Mouse (Mus musculus) heart, adult 2 months (tissue): ENCODE data around the gene Stx7. TPM values are rescaled to one million over a fixed set of nuclear protein-coding genes. Genes with fewer than 3 reads are reported as not detected.

ENCODE experiments used
- DNase-seq, 2 experiments: peaks; one replicate each; pipeline ENCODE4 v3.0.0; 2021
- H3K27ac ChIP-seq: fragments of 200-600 bp; 2 replicates; pipeline ENCODE4 v1.8.1; 2022
- H3K27me3 ChIP-seq: fragments of 200-500 bp; 2 replicates; pipeline ENCODE4 v1.6.1; 2012; ENCODE audit warnings: mild to moderate bottlenecking, low read length, inconsistent platforms, mixed read lengths; ENCODE audit not compliant: control insufficient read depth, insufficient read depth
- H3K36me3 ChIP-seq: fragments of 200-500 bp; 2 replicates; pipeline ENCODE4 v1.6.1; 2012; ENCODE audit warnings: low read length, inconsistent platforms; ENCODE audit not compliant: control insufficient read depth, insufficient read depth
- H3K4me1 ChIP-seq: fragments of 200-500 bp; 2 replicates; pipeline ENCODE4 v1.6.1; 2011; ENCODE audit warnings: low read length; ENCODE audit not compliant: control insufficient read depth, insufficient read depth
- H3K4me3 ChIP-seq: fragments of 200-600 bp; 2 replicates; pipeline ENCODE4 v1.8.1; 2022
- H3K79me2 ChIP-seq: fragments of 200-500 bp; replicated peaks from 2 replicates; pipeline ENCODE4 v1.6.1; 2012; ENCODE audit warnings: mild to moderate bottlenecking, inconsistent platforms, low read length, moderate library complexity, mixed read lengths; ENCODE audit not compliant: control insufficient read depth, insufficient read depth
- H3K9ac ChIP-seq: fragments of 200-500 bp; 2 replicates; pipeline ENCODE4 v1.6.1; 2012; ENCODE audit warnings: low read depth, mild to moderate bottlenecking, control low read depth, inconsistent platforms, low read length, mixed read lengths
- CTCF ChIP-seq: fragments of 200-600 bp; IDR thresholded peaks from 2 replicates; pipeline ENCODE4 v1.8.1; 2022; ENCODE audit warnings: antibody characterized with exemption, mild to moderate bottlenecking, moderate library complexity
- EP300 ChIP-seq: fragments of 200-500 bp; IDR thresholded peaks from 2 replicates; pipeline ENCODE4 v1.6.1; 2011; ENCODE audit warnings: low read depth, low read length, control low read depth; ENCODE audit not compliant: insufficient read depth
- POLR2A ChIP-seq: fragments of 200-500 bp; IDR thresholded peaks from 2 replicates; pipeline ENCODE4 v1.6.1; 2011; ENCODE audit warnings: mild to moderate bottlenecking, low read depth, low read length, control low read depth; ENCODE audit not compliant: insufficient read depth
- WGBS: fragments of 180-500 bp; shearing (Covaris S2); methylation state at CpG from one replicate; pipeline ENCODE4 v1.1.7; 2018; 5-methylcytosine and 5-hydroxymethylcytosine counted together
- intact Hi-C: fragments of 180-260 bp; cut with DNase I; formaldehyde crosslinking; loops from one replicate; pipeline ENCODE4 v1.15.1; 2025
- polyA plus RNA-seq: library from polyadenylated mRNA; depleted of rRNA; stranded (reverse); fragments of >200 nt; gene quantifications from 2 replicates; pipeline ENCODE4 v1.2.3, GENCODE M21; 2012; rRNA removed
- total RNA-seq, 2 experiments: library from RNA; stranded (reverse); gene quantifications; 2 replicates each; pipeline ENCODE4 v1.2.3; 2021

The Stx7 gene
- total and polyA plus RNA-seq, 3 experiments = 40.9 to 56.5 (median 45.9) TPM

GRCm38 (mm10) chr10:24228318-24229183 lies 79.4 kb downstream of the Stx7 start:
- Histone ChIP-seq H3K4me1 (no peaks in the 10 kb centered on the region), H3K27ac (no peak overlapping the region), H3K79me2 (no peaks in the 10 kb centered on the region), H3K4me3 (no peak overlapping the region), H3K27me3 (peaks cover 3% of the 10 kb centered on the region), H3K36me3 (no peaks in the 10 kb centered on the region), H3K9ac (no peak overlapping the region)
- 65% methylated on average over 12 of the region's 12 CpGs for WGBS
- TF ChIP-seq POLR2A (no peak), CTCF (no peak), EP300 (no peak)
- intact Hi-C loops = no loop called here
- DNase-seq = no peak

DNA sequence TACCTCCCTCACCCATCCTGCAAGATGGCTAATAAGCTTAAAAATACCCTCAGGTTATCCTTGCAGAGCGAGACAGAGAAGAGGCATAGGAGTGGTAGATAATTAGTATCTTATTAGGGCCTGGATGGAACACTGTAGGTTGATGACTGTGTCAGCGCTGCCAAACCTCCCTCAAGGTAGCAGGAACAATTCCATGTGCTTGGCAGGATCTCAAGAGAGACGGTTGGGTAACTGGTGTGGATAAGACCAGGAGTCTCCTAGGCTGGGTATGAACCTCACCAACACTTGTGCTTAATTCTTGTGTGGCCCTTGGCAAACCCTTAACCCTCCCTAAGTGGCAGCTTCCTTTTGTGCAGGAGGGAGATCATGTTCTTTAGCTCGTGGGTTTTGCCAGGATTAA lies 83.2 kb downstream of the Stx7 start:
- Histone ChIP-seq H3K9ac (no peak overlapping the region), H3K27ac (no peak overlapping the region), H3K79me2 (no peaks in the 10 kb centered on the region), H3K4me1 (no peaks in the 10 kb centered on the region), H3K36me3 (no peaks in the 10 kb centered on the region), H3K4me3 (no peak overlapping the region), H3K27me3 (no peaks in the 10 kb centered on the region)
- WGBS = 62% methylated on average over 4 of the region's 4 CpGs
- DNase-seq = no peak
- intact Hi-C loops = no loop called here
- TF ChIP-seq POLR2A (no peak), EP300 (no peak), CTCF (no peak)

DNA sequence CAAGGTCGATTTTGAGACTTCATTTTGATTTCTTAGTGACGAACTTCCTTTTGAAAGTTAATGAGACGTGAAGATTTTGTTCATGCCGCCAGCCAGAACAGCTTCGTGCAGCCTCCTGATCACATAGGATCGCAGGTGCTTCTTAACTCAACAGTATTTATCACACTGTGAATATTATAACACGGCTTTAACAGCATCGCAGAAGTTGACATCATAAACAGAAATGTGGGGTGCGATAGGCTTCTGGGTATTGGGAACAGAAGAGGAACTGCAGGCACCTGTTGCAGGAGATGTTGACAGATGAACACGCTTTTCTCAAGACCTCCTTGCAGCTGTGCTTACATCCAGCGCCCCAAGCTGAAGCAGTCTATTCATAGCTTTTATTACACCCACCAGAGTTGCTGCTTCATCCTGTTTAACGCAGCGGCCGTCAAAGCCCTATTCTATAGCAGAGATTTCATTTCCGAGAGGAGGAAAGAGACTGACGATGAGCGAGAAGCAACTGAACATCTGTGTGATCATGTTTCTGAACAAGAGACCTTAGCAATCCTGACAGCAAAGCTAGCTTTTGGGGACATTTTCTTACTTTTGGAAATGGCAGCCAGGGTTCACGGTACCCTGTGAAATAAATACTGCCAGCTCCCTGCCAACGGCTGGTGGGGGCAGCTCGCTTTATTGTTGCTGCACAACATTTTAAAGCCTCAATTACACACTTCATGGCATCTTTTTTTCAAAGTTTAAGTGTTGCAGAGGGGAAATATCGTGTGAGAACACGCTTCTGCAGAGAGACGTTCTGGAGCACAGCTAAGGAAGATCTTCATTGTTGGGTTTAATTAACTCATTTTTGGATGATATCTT lies 86.6 kb downstream of the Stx7 start:
- Histone ChIP-seq H3K79me2 (no peaks in the 10 kb centered on the region), H3K9ac (no peak overlapping the region), H3K36me3 (no peaks in the 10 kb centered on the region), H3K4me3 (no peak overlapping the region), H3K4me1 (no peaks in the 10 kb centered on the region), H3K27ac (no peak overlapping the region), H3K27me3 (no peaks in the 10 kb centered on the region)
- WGBS = 72% methylated on average over 23 of the region's 23 CpGs
- intact Hi-C loops = no loop called here
- no peak for DNase-seq
- TF ChIP-seq POLR2A = no peak
- TF ChIP-seq CTCF = no peak
- no peak for TF ChIP-seq EP300

Other genes starting within 250 kb of the Stx7 start
- gene Taar1, start 228.9 kb upstream of the Stx7 start, total RNA-seq = not detected
- not detected in 2 replicates for gene Taar1, start 228.9 kb upstream of the Stx7 start, polyA plus RNA-seq
- not detected for gene Taar2, start 210.7 kb upstream of the Stx7 start, total RNA-seq
- not detected in 2 replicates for gene Taar2, start 210.7 kb upstream of the Stx7 start, polyA plus RNA-seq
- gene Taar3, start 199.7 kb upstream of the Stx7 start, total RNA-seq = not detected
- not detected in 2 replicates for gene Taar3, start 199.7 kb upstream of the Stx7 start, polyA plus RNA-seq
- not detected for gene Taar4, start 188.8 kb upstream of the Stx7 start, total RNA-seq
- gene Taar4, start 188.8 kb upstream of the Stx7 start, polyA plus RNA-seq = not detected in 2 replicates
- gene Taar5, start 178.6 kb upstream of the Stx7 start, total RNA-seq = not detected
- gene Taar5, start 178.6 kb upstream of the Stx7 start, polyA plus RNA-seq = not detected in 2 replicates
- gene Taar6, start 163.7 kb upstream of the Stx7 start, total RNA-seq = not detected
- gene Taar6, start 163.7 kb upstream of the Stx7 start, polyA plus RNA-seq = not detected in 2 replicates
- gene Taar7a, start 155.8 kb upstream of the Stx7 start, total RNA-seq = not detected
- gene Taar7a, start 155.8 kb upstream of the Stx7 start, polyA plus RNA-seq = not detected in 2 replicates
- gene Taar7b, start 149.4 kb upstream of the Stx7 start, total RNA-seq = not detected
- gene Taar7b, start 149.4 kb upstream of the Stx7 start, polyA plus RNA-seq = not detected in 2 replicates
- gene Taar7d, start 122.1 kb upstream of the Stx7 start, total RNA-seq = not detected
- not detected in 2 replicates for gene Taar7d, start 122.1 kb upstream of the Stx7 start, polyA plus RNA-seq
- gene Taar7e, start 111.7 kb upstream of the Stx7 start, total RNA-seq = not detected
- gene Taar7e, start 111.7 kb upstream of the Stx7 start, polyA plus RNA-seq = not detected in 2 replicates
- not detected for gene Taar7f, start 99.8 kb upstream of the Stx7 start, total RNA-seq
- not detected in 2 replicates for gene Taar7f, start 99.8 kb upstream of the Stx7 start, polyA plus RNA-seq
- gene Taar8a, start 72.8 kb upstream of the Stx7 start, total RNA-seq = not detected
- not detected in 2 replicates for gene Taar8a, start 72.8 kb upstream of the Stx7 start, polyA plus RNA-seq
- gene Taar8b, start 57.0 kb upstream of the Stx7 start, total RNA-seq = not detected
- gene Taar8b, start 57.0 kb upstream of the Stx7 start, polyA plus RNA-seq = not detected in 2 replicates
- gene Taar8c, start 47.4 kb upstream of the Stx7 start, total RNA-seq = not detected
- gene Taar8c, start 47.4 kb upstream of the Stx7 start, polyA plus RNA-seq = not detected in 2 replicates
- gene Taar9, start 39.8 kb upstream of the Stx7 start, total RNA-seq = not detected
- not detected in 2 replicates for gene Taar9, start 39.8 kb upstream of the Stx7 start, polyA plus RNA-seq
- gene Moxd1, start 74.2 kb downstream of the Stx7 start, total RNA-seq = under 1 TPM; 0.32 to 0.50 TPM
- 0.53 and 1.3 TPM in 2 replicates for gene Moxd1, start 74.2 kb downstream of the Stx7 start, polyA plus RNA-seq